Mouse (Mus musculus): ENCODE results near the gene Ccdc170.
A peak's percentile ranks its signal among the peaks of the same experiment; 100 is the strongest.

Ccdc170 gene

GRCm38 (mm10) chr10:4520394-4521102, 38.2 kb downstream of the Ccdc170 start:
- DNase-seq (ENCODE audit: low spot score in 2 of 2) = no peak

DNA sequence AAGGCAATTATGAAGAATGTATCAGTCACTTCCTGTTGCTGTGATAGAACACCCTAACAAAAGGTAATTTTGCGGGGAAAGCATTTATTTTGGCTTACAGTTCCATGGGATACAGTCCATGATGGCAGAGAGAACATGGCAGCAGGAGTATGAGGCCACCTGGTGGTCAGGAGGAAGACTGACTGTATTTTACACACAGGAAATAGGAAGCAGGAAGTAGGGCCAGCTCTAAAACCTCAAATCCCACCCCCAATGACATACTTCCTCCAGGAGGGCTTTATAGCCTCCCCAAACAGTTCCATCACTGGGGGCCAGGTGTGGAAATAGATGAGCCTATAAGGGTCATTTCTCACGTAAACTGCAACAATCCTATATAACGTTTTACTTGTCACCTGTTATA, 39.8 kb downstream of the Ccdc170 start:
- no peak for DNase-seq (ENCODE audit: low spot score in 2 of 2)

- no peak for DNase-seq (ENCODE audit: low spot score in 2 of 2)
Observed at GRCm38 (mm10) chr10:4523078-4523477, 40.8 kb downstream of the Ccdc170 start.

DNA sequence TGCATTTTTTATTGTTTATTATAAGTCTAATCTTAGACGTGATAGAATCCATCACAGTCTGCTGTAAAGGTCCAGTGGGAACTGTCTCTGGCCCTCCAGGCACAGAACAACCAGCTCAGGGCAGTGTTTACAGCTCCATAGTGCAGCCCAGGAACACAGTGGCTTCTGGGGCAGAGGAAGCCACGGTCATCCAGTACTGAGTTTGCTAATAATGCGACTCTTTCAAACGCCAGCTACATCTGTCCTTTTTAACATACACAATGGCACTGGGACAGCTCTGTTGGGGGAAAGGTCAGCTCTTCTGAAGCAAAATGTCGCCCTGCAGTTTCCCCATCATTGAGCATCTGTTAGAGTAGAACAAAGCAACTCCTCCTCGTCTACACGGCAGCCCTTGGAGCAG, 45.7 kb downstream of the Ccdc170 start:
- no peak for DNase-seq (ENCODE audit: low spot score in 2 of 2)

DNA sequence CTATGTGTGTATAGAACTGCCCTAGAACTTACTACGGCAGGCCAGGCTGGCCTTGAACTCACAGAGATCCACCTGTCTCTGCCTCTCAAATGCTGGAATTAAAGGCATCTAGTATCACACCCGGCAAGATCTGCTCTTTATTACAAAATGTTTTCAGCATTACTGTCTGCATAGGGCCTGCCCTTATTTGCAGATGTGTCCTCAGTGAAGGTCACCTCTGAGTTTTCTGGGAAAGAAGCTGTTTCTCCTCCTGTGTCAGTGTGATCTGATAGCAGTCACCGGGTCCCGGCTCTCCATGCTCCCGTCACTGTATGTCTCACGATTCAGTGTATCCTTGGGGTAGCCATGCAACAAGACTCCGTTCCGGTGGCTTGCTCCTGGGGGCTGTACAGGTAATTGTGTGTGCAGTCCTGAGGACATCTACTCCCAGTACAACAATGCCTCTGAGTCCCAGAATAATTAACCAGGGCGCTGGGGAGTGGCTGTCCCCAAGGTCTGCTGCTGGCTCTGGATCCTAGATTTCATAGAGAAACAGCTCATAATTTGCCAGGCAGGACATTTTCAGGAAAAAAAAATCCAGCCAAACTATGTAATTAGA, 48.4 kb downstream of the Ccdc170 start:
- DNase-seq (ENCODE audit: low spot score in 2 of 2) = no peak

DNA sequence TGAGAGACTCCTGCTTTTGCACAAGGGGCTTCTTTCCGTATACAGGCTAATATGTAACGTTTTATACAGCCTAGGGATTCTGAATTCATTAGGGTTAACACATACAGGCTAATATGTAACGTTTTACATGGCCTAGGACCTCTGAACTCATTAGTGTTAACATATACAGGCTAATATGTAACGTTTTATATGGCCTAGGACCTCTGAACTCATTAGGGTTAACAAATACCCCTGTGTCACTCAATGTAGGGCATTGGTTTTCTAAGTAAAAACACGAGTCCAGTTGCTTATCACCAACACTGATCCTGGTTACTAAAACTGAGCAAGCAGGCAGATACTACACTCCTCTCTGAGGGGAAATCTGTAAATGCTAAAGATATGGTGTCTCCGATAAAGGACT, 49.6 kb downstream of the Ccdc170 start:
- DNase-seq (ENCODE audit: low spot score in 2 of 2) = no peak

GRCm38 (mm10) chr10:4532731-4533130, 50.4 kb downstream of the Ccdc170 start:
- DNase-seq (ENCODE audit: low spot score in 2 of 2) = no peak

DNA sequence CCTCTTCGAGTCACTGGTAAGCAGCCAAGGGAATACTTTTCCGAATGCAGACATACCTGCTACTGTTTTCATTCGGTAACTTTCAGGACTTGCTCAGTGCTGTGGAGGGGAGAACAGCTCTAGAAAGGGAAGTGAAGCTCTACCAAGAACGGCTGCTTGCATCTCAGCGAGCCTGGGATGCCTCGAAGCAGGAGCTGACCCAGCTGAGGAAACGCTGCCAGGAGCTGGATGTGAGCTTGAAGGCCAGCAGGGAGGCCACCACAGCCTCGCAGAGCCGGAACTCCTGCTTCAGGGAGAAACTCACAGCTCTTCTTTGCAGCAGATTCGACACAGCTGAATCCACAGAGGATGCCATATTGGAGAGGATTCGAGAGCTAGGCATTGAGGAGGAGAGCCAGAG, 51.6 kb downstream of the Ccdc170 start:
- no peak for DNase-seq (ENCODE audit: low spot score in 2 of 2)

- DNase-seq (ENCODE audit: low spot score in 2 of 2) = peak in 1 of 2 experiments; percentile 14
Observed at GRCm38 (mm10) chr10:4545550-4545949, 63.2 kb downstream of the Ccdc170 start.

- no peak for DNase-seq (ENCODE audit: low spot score in 2 of 2)
Observed at GRCm38 (mm10) chr10:4553442-4554119, 71.3 kb downstream of the Ccdc170 start.

DNA sequence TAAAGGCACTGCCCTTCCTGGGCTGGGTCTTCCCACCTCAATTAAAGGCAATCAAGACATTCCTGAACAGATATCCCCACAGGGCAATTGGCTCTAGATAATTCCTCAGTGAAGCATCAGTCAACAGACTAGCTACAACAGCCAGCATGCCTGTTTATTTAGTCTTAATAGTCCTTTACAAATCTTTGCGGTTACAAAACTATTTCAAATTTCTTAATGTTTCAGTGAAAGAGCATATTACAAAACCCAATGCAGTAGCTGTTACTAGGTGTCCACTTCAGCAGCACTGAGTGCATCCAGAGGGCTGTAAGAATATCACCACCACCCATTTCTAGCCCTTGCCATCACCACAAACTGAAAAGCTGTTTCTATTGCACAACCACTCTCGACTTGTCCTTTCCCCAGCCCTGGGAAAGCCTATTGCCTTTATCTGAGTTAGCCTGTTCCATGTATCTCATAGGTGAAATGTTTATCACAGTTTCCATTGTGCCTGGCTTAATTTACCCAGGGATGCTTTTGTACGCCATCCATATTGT, 74.6 kb downstream of the Ccdc170 start:
- DNase-seq (ENCODE audit: low spot score in 2 of 2) = no peak

DNA sequence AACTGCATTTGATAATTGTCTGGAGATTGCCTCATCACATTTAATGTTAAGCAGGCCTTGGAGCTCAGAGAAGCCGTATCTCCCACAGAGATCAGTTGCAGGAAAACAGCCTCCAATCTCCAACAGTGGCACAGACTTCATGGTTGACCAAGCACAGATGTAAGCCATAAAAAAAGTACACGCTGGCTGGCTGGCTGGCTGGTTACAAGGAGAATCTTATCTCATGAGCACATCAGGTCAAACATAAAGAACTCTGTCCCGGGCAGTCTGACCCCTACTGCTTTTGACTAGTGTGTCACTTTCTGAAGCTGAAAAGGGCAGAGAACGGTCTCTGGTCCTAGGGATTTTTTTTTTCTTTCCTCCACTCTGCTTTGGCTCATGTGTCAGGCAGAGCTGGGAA, 76.8 kb downstream of the Ccdc170 start:
- no peak for DNase-seq (ENCODE audit: low spot score in 2 of 2)

DNA sequence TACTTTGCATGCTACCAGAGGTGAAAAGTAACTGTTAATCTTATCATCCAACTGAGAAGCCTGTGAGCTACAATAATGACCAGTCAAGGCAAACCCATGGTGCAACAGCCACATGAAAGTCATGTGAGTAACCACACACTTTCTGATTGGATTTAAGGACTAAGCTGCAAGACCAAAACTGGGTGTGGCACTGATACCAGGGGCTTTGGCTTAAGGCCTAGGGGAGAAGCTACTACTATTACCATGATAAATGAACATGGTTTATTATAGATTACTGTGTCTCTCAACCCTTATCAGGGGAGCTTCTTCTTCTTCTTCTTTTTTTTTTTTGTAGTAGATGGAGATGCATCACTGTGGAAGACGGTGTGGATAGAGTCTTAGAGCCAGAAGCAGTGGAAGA, 82.8 kb downstream of the Ccdc170 start:
- DNase-seq (ENCODE audit: low spot score in 2 of 2) = no peak

GRCm38 (mm10) chr10:4570778-4571177, 88.5 kb downstream of the Ccdc170 start:
- no peak for DNase-seq (ENCODE audit: low spot score in 2 of 2)

GRCm38 (mm10) chr10:4571304-4571703, 89.0 kb downstream of the Ccdc170 start:
- DNase-seq (ENCODE audit: low spot score in 2 of 2) = no peak

DNA sequence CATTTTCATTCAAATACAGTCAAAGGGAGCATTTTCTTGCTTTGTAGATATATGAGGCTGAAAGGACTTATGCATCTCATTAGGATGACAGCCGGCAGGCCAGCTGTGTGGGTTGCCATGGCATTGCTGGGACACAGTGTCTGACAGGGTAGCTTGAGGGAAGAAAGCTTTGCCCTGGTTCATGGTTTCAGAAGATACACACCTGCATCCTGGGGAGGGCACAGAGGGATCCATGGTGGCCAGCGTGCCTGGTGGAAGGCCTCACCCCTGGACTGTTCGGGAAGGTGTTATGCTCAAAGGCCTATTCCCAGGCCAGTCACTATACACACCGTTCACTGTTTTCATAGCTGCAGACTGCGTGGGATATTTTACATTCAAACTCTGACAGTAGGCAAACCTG, 99.6 kb downstream of the Ccdc170 start:
- no peak for DNase-seq (ENCODE audit: low spot score in 2 of 2)

DNA sequence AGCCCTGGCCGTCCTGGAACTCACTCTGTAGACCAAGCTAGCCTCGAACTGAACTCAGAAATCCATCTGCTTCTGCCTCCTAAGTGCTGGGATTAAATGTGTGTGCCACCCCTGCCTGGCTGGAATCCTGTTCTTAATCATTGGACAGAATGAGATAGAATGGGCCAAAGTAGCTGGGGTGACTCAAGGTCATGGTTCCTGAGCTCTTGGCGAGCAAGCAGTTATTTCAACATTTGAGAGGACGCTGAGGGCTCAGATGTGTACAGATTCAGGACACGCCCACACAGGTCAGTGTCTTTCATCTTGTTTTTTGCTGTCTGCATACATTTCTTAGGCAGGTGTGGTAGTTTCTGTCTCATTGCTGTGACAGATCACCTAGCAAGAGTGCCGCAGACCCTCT, 104.4 kb downstream of the Ccdc170 start:
- no peak for DNase-seq (ENCODE audit: low spot score in 2 of 2)

DNA sequence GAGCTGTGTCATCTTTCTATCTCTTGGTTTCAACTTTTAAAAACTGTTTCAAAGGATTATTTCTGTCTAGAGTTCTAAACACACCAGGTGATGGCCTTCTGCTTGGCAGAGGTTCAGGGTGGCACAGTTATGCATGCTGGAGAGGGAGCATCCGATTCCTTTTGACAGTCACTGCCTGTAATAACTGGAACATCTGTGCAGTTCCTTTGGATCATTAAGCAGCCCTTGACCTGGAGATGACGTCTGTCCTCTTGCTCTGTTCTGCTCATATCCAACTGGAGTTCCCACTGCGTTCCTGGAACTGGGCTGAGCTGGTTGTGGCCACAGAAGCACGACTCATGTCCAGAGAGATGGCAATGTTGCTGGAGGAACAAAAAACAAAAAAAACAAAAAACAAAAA, 107.3 kb downstream of the Ccdc170 start:
- no peak for DNase-seq (ENCODE audit: low spot score in 2 of 2)

DNA sequence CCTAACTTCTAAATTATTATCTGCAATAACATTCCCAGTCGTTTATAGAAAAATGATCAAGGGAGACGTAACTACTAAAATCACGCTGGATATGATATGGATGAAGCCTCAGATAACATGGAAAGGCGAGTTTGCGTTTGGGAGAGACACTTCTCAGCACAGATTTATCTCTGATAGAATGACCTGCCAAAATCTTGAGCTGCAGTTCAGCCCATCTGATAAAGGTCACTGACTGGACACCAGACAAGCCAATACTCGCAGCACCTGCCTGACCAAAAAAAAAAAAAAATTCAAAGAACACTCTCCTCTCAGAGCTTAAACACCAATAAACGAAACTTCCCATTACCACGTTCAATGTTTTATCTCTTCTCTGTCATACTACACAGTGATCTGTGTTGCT, 108.7 kb downstream of the Ccdc170 start:
- DNase-seq (ENCODE audit: low spot score in 2 of 2) = no peak

DNA sequence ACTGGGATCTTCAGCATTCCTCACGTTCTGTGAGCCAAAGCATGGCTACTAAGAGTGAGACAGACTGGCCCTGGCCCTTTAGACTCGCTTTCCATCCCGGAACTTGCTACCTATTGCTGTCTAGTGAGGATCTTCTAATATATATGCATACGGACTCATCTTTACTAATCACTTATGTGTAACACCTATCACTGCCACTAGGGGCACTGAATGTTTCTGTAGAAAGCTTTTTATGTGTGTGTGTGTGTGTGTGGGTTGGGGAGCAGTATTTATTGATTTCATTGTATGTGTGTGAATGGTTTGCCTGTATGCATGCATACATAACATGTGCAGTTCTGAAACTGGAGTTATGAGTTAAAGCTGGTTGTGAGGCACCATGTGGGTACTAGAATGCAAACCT, 111.5 kb downstream of the Ccdc170 start:
- peak in 1 of 2 experiments; percentile 18 for DNase-seq (ENCODE audit: low spot score in 2 of 2)

DNA sequence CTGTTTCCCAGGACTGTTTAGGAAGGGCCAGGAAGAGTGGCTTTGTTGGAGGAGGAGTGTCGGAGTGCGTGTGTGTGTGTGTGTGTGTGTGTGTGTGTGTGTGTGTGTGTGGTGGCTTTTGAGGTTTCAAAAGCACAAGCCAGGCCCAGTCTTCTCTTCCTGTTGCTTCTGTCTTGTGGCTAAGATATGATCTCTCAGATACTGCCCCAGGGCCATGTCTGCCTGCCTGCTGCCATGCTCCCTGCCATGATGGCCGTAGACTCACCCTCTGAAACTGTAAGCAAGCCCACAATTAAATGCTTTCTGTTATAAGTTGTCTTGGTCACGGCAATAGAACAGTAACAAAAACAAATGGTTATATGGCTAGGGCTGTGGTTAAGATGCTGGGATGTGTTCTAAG, 114.9 kb downstream of the Ccdc170 start:
- no peak for DNase-seq (ENCODE audit: low spot score in 2 of 2)

- peak; percentile 17 to 59 for DNase-seq (ENCODE audit: low spot score in 2 of 2)
Observed at GRCm38 (mm10) chr10:4598244-4598842, 116.0 kb downstream of the Ccdc170 start.

- no peak for DNase-seq (ENCODE audit: low spot score in 2 of 2)
Observed at GRCm38 (mm10) chr10:4598916-4599315, 116.6 kb downstream of the Ccdc170 start.

Data from thymus, postnatal 10 days (tissue).